Mouse (Mus musculus) right cerebral cortex, adult 2 months (tissue): ENCODE results near the gene Gramd2.

ENCODE experiments used
- DNase-seq, 2 experiments: peaks; one replicate each; pipeline ENCODE4 v3.0.0; 2021 to 2022; ENCODE audit warnings: low spot score in 2 of 2

The Gramd2 gene

GRCm38 (mm10) chr9:59667904-59668303 is 12.0 kb upstream of the Gramd2 start:
- no peak for DNase-seq

- DNase-seq = no peak
Observed at GRCm38 (mm10) chr9:59668473-59668872, 11.5 kb upstream of the Gramd2 start.

GRCm38 (mm10) chr9:59669172-59669571 is 10.8 kb upstream of the Gramd2 start:
- DNase-seq = no peak

- no peak for DNase-seq
Observed at GRCm38 (mm10) chr9:59672195-59672894, 7.6 kb upstream of the Gramd2 start.

GRCm38 (mm10) chr9:59673427-59673826 is 6.5 kb upstream of the Gramd2 start:
- DNase-seq = no peak

- DNase-seq = no peak
Observed at GRCm38 (mm10) chr9:59675598-59675997, 4.3 kb upstream of the Gramd2 start.

- no peak for DNase-seq
Observed at GRCm38 (mm10) chr9:59678313-59678712, 1.6 kb upstream of the Gramd2 start.

- DNase-seq = no peak
Observed at GRCm38 (mm10) chr9:59680534-59680875, 561 bp downstream of the Gramd2 start.

- DNase-seq = no peak
Observed at GRCm38 (mm10) chr9:59684020-59684419, 4.1 kb downstream of the Gramd2 start.

GRCm38 (mm10) chr9:59687416-59688046 is 7.6 kb downstream of the Gramd2 start:
- peak; percentile 66 to 70 for DNase-seq

- DNase-seq = peak; percentile 85
Observed at GRCm38 (mm10) chr9:59691635-59692094, 11.7 kb downstream of the Gramd2 start.

- DNase-seq = peak; percentile 51 to 64
Observed at GRCm38 (mm10) chr9:59692145-59692544, 12.2 kb downstream of the Gramd2 start.

- no peak for DNase-seq
Observed at GRCm38 (mm10) chr9:59694571-59695450, 14.9 kb downstream of the Gramd2 start.

- no peak for DNase-seq
Observed at GRCm38 (mm10) chr9:59695451-59695813, 15.5 kb downstream of the Gramd2 start.

- no peak for DNase-seq
Observed at GRCm38 (mm10) chr9:59696381-59696780, 16.4 kb downstream of the Gramd2 start.

- DNase-seq = no peak
Observed at GRCm38 (mm10) chr9:59701094-59701493, 21.1 kb downstream of the Gramd2 start.

GRCm38 (mm10) chr9:59703099-59703498 is 23.2 kb downstream of the Gramd2 start:
- DNase-seq = no peak

- DNase-seq = no peak
Observed at GRCm38 (mm10) chr9:59706850-59707825, 27.2 kb downstream of the Gramd2 start.

- no peak for DNase-seq
Observed at GRCm38 (mm10) chr9:59709225-59709624, 29.3 kb downstream of the Gramd2 start.

- no peak for DNase-seq
Observed at GRCm38 (mm10) chr9:59716275-59716898, 36.4 kb downstream of the Gramd2 start.

GRCm38 (mm10) chr9:59718237-59718636 is 38.3 kb downstream of the Gramd2 start:
- no peak for DNase-seq
